Mouse (Mus musculus): ENCODE measurements around the gene Sgsm2. TPM values are rescaled to one million over a fixed set of nuclear protein-coding genes. Genes with fewer than 3 reads are reported as not detected.

Gene Sgsm2
- total and polyA plus RNA-seq, 2 experiments from 2014 or later, result 21.3 to 59.2 TPM

GRCm38 (mm10) chr11:74925577-74926387 is 28.9 kb upstream of the Sgsm2 start, which contains the start of the genes Smg6 and Srr:
Gene Smg6 (plus strand): TSS chr11:74925823.
Gene Srr (minus strand): TSS chr11:74925948.
- peak within 1 kb of the TSS; percentile 96 for H3K27ac ChIP-seq
- peaks cover 11% of the 10 kb centered on the region for H3K4me1 ChIP-seq (ENCODE audit: insufficient read depth, low read length)
- no peaks in the 10 kb centered on the region for H3K27me3 ChIP-seq (ENCODE audit: insufficient read depth, low read length)
- peak within 1 kb of the TSS; percentile 77 for H3K4me2 ChIP-seq (ENCODE audit: low read depth, low read length)
- peak within 1 kb of the TSS; percentile 93 for H3K9ac ChIP-seq (replicated peaks; ENCODE audit: low read length)
- H3K36me3 ChIP-seq (ENCODE audit: insufficient read depth, low read length), result no peaks in the 10 kb centered on the region
- peak within 1 kb of the TSS; percentile 96 for H3K4me3 ChIP-seq (ENCODE audit: low read length)
- H3K9me3 ChIP-seq (ENCODE audit: low read length), result no peaks in the 10 kb centered on the region
- WGBS, result under 1% methylated on average over 62 of the region's 88 CpGs
- TF ChIP-seq CTCF (IDR thresholded peaks at IDR 0.05; ENCODE audit: low read depth), result no peak
- ATAC-seq (peak; percentile 96), DNase-seq (ENCODE audit: low spot score) (peak; percentile 98)

GRCm38 (mm10) chr11:74924149-74924548 is 27.3 kb upstream of the Sgsm2 start:
- Histone ChIP-seq H3K4me1 (ENCODE audit: insufficient read depth, low read length) (peaks cover 11% of the 10 kb centered on the region), H3K9ac (replicated peaks; ENCODE audit: low read length) (no peak overlapping the region), H3K4me3 (ENCODE audit: low read length) (no peak overlapping the region), H3K36me3 (ENCODE audit: insufficient read depth, low read length) (peaks cover 3% of the 10 kb centered on the region; the same call in 1 of the 2 replicates), H3K9me3 (ENCODE audit: low read length) (no peaks in the 10 kb centered on the region), H3K27me3 (ENCODE audit: insufficient read depth, low read length) (no peaks in the 10 kb centered on the region), H3K27ac (no peak overlapping the region), H3K4me2 (ENCODE audit: low read depth, low read length) (no peak overlapping the region)
- DNase-seq (ENCODE audit: low spot score) (no peak), ATAC-seq (no peak)
- 66% methylated on average over 4 of the region's 4 CpGs for WGBS
- TF ChIP-seq CTCF (IDR thresholded peaks at IDR 0.05; ENCODE audit: low read depth), result peak; percentile 46

GRCm38 (mm10) chr11:74919249-74919648 is 22.4 kb upstream of the Sgsm2 start:
- no peak overlapping the region for H3K4me2 ChIP-seq (ENCODE audit: low read depth, low read length)
- no peak overlapping the region for H3K9ac ChIP-seq (replicated peaks; ENCODE audit: low read length)
- no peaks in the 10 kb centered on the region; the same call in 1 of the 2 replicates for H3K4me1 ChIP-seq (ENCODE audit: insufficient read depth, low read length)
- no peak overlapping the region for H3K27ac ChIP-seq
- DNase-seq (ENCODE audit: low spot score) (no peak), ATAC-seq (no peak)
- H3K27me3 ChIP-seq (ENCODE audit: insufficient read depth, low read length), result no peaks in the 10 kb centered on the region
- H3K4me3 ChIP-seq (ENCODE audit: low read length), result no peak overlapping the region
- WGBS, result 82% methylated on average over 6 of the region's 6 CpGs
- H3K9me3 ChIP-seq (ENCODE audit: low read length), result no peaks in the 10 kb centered on the region
- peaks cover 7% of the 10 kb centered on the region; the same call in 1 of the 2 replicates for H3K36me3 ChIP-seq (ENCODE audit: insufficient read depth, low read length)
- TF ChIP-seq CTCF (IDR thresholded peaks at IDR 0.05; ENCODE audit: low read depth), result no peak

- H3K9ac ChIP-seq (replicated peaks; ENCODE audit: low read length), result no peak overlapping the region
- no peak for ATAC-seq
- WGBS, result 82% methylated on average over 3 of the region's 3 CpGs
- H3K9me3 ChIP-seq (ENCODE audit: low read length), result no peaks in the 10 kb centered on the region
- no peak overlapping the region for H3K4me2 ChIP-seq (ENCODE audit: low read depth, low read length)
- peaks cover 23% of the 10 kb centered on the region; the same call in 1 of the 2 replicates for H3K36me3 ChIP-seq (ENCODE audit: insufficient read depth, low read length)
- no peak overlapping the region for H3K27ac ChIP-seq
- H3K4me1 ChIP-seq (ENCODE audit: insufficient read depth, low read length), result no peaks in the 10 kb centered on the region
- no peak for DNase-seq (ENCODE audit: low spot score)
- no peak overlapping the region for H3K4me3 ChIP-seq (ENCODE audit: low read length)
- TF ChIP-seq CTCF (IDR thresholded peaks at IDR 0.05; ENCODE audit: low read depth), result no peak
- no peaks in the 10 kb centered on the region for H3K27me3 ChIP-seq (ENCODE audit: insufficient read depth, low read length)
These were observed 15.6 kb upstream of the Sgsm2 start for GRCm38 (mm10) chr11:74912492-74912891.

GRCm38 (mm10) chr11:74909978-74910377 is 13.1 kb upstream of the Sgsm2 start:
- DNase-seq (ENCODE audit: low spot score) (no peak), ATAC-seq (no peak)
- H3K9ac ChIP-seq (replicated peaks; ENCODE audit: low read length), result no peak overlapping the region
- no peak overlapping the region for H3K27ac ChIP-seq
- no peak for TF ChIP-seq CTCF (IDR thresholded peaks at IDR 0.05; ENCODE audit: low read depth)
- H3K27me3 ChIP-seq (ENCODE audit: insufficient read depth, low read length), result no peaks in the 10 kb centered on the region
- peaks cover 48% of the 10 kb centered on the region for H3K36me3 ChIP-seq (ENCODE audit: insufficient read depth, low read length)
- H3K4me3 ChIP-seq (ENCODE audit: low read length), result no peak overlapping the region
- WGBS, result 91% methylated on average over 4 of the region's 4 CpGs
- H3K9me3 ChIP-seq (ENCODE audit: low read length), result no peaks in the 10 kb centered on the region
- no peaks in the 10 kb centered on the region for H3K4me1 ChIP-seq (ENCODE audit: insufficient read depth, low read length)
- no peak overlapping the region for H3K4me2 ChIP-seq (ENCODE audit: low read depth, low read length)

- Histone ChIP-seq H3K4me3 (ENCODE audit: low read length) (no peak overlapping the region), H3K9ac (replicated peaks; ENCODE audit: low read length) (no peak overlapping the region), H3K4me2 (ENCODE audit: low read depth, low read length) (no peak overlapping the region), H3K27me3 (ENCODE audit: insufficient read depth, low read length) (no peaks in the 10 kb centered on the region), H3K9me3 (ENCODE audit: low read length) (no peaks in the 10 kb centered on the region), H3K36me3 (ENCODE audit: insufficient read depth, low read length) (peaks cover 58% of the 10 kb centered on the region), H3K4me1 (ENCODE audit: insufficient read depth, low read length) (no peaks in the 10 kb centered on the region), H3K27ac (no peak overlapping the region)
- DNase-seq (ENCODE audit: low spot score) (no peak), ATAC-seq (no peak)
- TF ChIP-seq CTCF (IDR thresholded peaks at IDR 0.05; ENCODE audit: low read depth), result no peak
- WGBS, result 78% methylated on average over 12 of the region's 12 CpGs
These were observed 11.9 kb upstream of the Sgsm2 start for GRCm38 (mm10) chr11:74908618-74909399.

Data from hindbrain, postnatal 0 days (tissue).